Mouse (Mus musculus): Measurements from ENCODE around the gene Ddx27.

- TF ChIP-seq POLR2A (IDR thresholded peaks at IDR 0.05; ENCODE audit: borderline replicate concordance, extremely low read depth, low read depth, low read length) = no peak
- TF ChIP-seq CTCF (IDR thresholded peaks at IDR 0.05; ENCODE audit: insufficient read depth, low read length) = no peak
These were observed 45.4 kb downstream of the Ddx27 start for GRCm38 (mm10) chr2:167060360-167060759.
